ENCODE assay signal across 21 mouse cellular contexts in genomic region chr16:11407932-11408620, GRCm38 (mm10).
DNase-seq lines count a peak whose midpoint lies in the region; ATAC-seq and TF ChIP-seq lines count a peak whose summit lies in the region.
"Had no signal": no experiment of that assay in that cellular context is flagged by ENCODE, and none has a peak within 500 bp of the region (broad histone marks: within the 10 kb centered on the region; RNA-seq: fewer than 3 reads in every experiment).

No protein-coding gene starts in this region.

- DNase-seq in embryo, embryonic 11 days = peak; percentile 12
- DNase-seq in embryo, embryonic 10 days (ENCODE audit: low spot score) = no peak
- peak; percentile 57 for DNase-seq in kidney, postnatal 14 days
- DNase-seq in kidney, adult 18-20 months = no peak
- peak; percentile 72 for DNase-seq in lung, postnatal 0 days (ENCODE audit: low spot score)
- DNase-seq in lung, postnatal 14 days = no peak
- no peak for DNase-seq in stomach, postnatal 0 days (ENCODE audit: low spot score)
- no peak for DNase-seq in ovary, adult 18-20 months (ENCODE audit: low spot score)
- DNase-seq: adrenal gland, postnatal 14 days; cerebellum, adult 9-11 months; gastrocnemius, postnatal 10 days; heart, adult 18-20 months; heart, postnatal 4 days; liver, embryonic 13.5 days; right cerebral cortex, adult 18-20 months; thymus, postnatal 36 days had no signal

- WGBS in lung, postnatal 0 days = 34% methylated on average over 8 of the region's 8 CpGs
- WGBS in stomach, postnatal 0 days = 42% methylated on average over 8 of the region's 8 CpGs

- no peak overlapping the region for H3K27ac ChIP-seq in lung, postnatal 0 days (ENCODE audit: low read length)
- 0 out of 2 replicates have a peak overlapping the region, but pooled peaks have one; percentile 35 for H3K27ac ChIP-seq in stomach, postnatal 0 days (replicated peaks)
- H3K27ac ChIP-seq: forebrain, embryonic 12.5 days; heart, embryonic 15.5 days; hindbrain, embryonic 15.5 days; liver, embryonic 13.5 days; midbrain, embryonic 12.5 days had no signal

- H3K4me3 ChIP-seq in lung, postnatal 0 days (ENCODE audit: low read depth, low read length) = no peak overlapping the region
- H3K4me3 ChIP-seq in stomach, postnatal 0 days (ENCODE audit: low read depth, low read length) = no peak overlapping the region
- H3K4me3 ChIP-seq: forebrain, embryonic 12.5 days; heart, embryonic 15.5 days; hindbrain, embryonic 15.5 days; liver, embryonic 13.5 days; midbrain, embryonic 12.5 days had no signal

- no peaks in the 10 kb centered on the region; the same call in 1 of the 2 replicates for H3K4me1 ChIP-seq in lung, postnatal 0 days (ENCODE audit: insufficient read depth, low read depth, low read length)
- H3K4me1 ChIP-seq in stomach, postnatal 0 days (replicated peaks; ENCODE audit: control insufficient read depth, insufficient read depth) = no peaks in the 10 kb centered on the region
- H3K4me1 ChIP-seq: forebrain, embryonic 12.5 days; hindbrain, embryonic 15.5 days; liver, embryonic 13.5 days; midbrain, embryonic 12.5 days had no signal

- no peak overlapping the region for H3K9ac ChIP-seq in lung, postnatal 0 days (replicated peaks; ENCODE audit: low read depth)
- no peak overlapping the region for H3K9ac ChIP-seq in stomach, postnatal 0 days (ENCODE audit: low read length)
- H3K9ac ChIP-seq: forebrain, embryonic 12.5 days; heart, embryonic 15.5 days; hindbrain, embryonic 15.5 days; liver, embryonic 13.5 days; midbrain, embryonic 12.5 days had no signal

- H3K4me2 ChIP-seq in lung, postnatal 0 days (replicated peaks; ENCODE audit: low read depth, low read length) = no peak overlapping the region
- H3K4me2 ChIP-seq in stomach, postnatal 0 days (replicated peaks; ENCODE audit: low read depth) = no peak overlapping the region
- H3K4me2 ChIP-seq: forebrain, embryonic 12.5 days; heart, embryonic 15.5 days; hindbrain, embryonic 15.5 days; liver, embryonic 13.5 days; midbrain, embryonic 12.5 days had no signal

- no peaks in the 10 kb centered on the region for H3K27me3 ChIP-seq in lung, postnatal 0 days (replicated peaks; ENCODE audit: insufficient read depth, low read length)
- no peaks in the 10 kb centered on the region for H3K27me3 ChIP-seq in stomach, postnatal 0 days (ENCODE audit: control insufficient read depth, insufficient read depth, low read length)
- H3K27me3 ChIP-seq: forebrain, embryonic 12.5 days; heart, embryonic 15.5 days; hindbrain, embryonic 15.5 days; liver, embryonic 13.5 days; midbrain, embryonic 12.5 days had no signal

- no peak for TF ChIP-seq CTCF in lung, postnatal 0 days (IDR thresholded peaks at IDR 0.05)
- no peak for TF ChIP-seq CTCF in stomach, postnatal 0 days (IDR thresholded peaks at IDR 0.05; ENCODE audit: low read depth)

- H3K9me3 ChIP-seq in lung, postnatal 0 days (ENCODE audit: low read length) = no peaks in the 10 kb centered on the region
- H3K9me3 ChIP-seq in stomach, postnatal 0 days (ENCODE audit: control insufficient read depth, low read length) = no peaks in the 10 kb centered on the region
- H3K9me3 ChIP-seq: forebrain, embryonic 12.5 days; heart, embryonic 15.5 days; hindbrain, embryonic 15.5 days; liver, embryonic 13.5 days; midbrain, embryonic 12.5 days had no signal

- ATAC-seq in lung, postnatal 0 days = peak; percentile 65
- ATAC-seq in stomach, postnatal 0 days (ENCODE audit: low FRiP score, low TSS enrichment) = 0 out of 2 replicates have a peak, but pooled peaks have one; percentile 70
- ATAC-seq: intestine, postnatal 0 days had no signal

- TF ChIP-seq EP300 in lung, postnatal 0 days (IDR thresholded peaks at IDR 0.05) = no peak
- TF ChIP-seq EP300 in stomach, postnatal 0 days (optimal IDR thresholded peaks at IDR 0.05) = no peak

- peaks cover 8% of the 10 kb centered on the region; the same call in 1 of the 2 replicates for H3K36me3 ChIP-seq in lung, postnatal 0 days (ENCODE audit: insufficient read depth, low read length)
- no peaks in the 10 kb centered on the region; the same call in 1 of the 2 replicates for H3K36me3 ChIP-seq in stomach, postnatal 0 days (ENCODE audit: control insufficient read depth, insufficient read depth, low read length)
- H3K36me3 ChIP-seq: heart, embryonic 15.5 days; liver, embryonic 13.5 days had no signal

Comparison
In these comparisons a context has a peak if more than half of its experiments do, and no peak if none do; other contexts are left out.
1. DNase-seq: peak in embryo, embryonic 11 days (single experiment), kidney, postnatal 14 days (single experiment) and lung, postnatal 0 days (single experiment); none in embryo, embryonic 10 days (single experiment), kidney, adult 18-20 months (single experiment), lung, postnatal 14 days (single experiment), stomach, postnatal 0 days (single experiment) and ovary, adult 18-20 months (single experiment).